Mouse (Mus musculus) MEL (cell line): ENCODE data around the gene Acot3. TPM values are rescaled to one million over a fixed set of nuclear protein-coding genes. Genes with fewer than 3 reads are reported as not detected.
"Not testable (repeated sequence)": the region's sequence is repeated elsewhere in the genome, so short reads cannot be mapped to it uniquely, and the experiment has no call there.

Experiments
- DNase-seq: peaks from one replicate; pipeline ENCODE4 v3.0.0; 2011; ENCODE audit warnings: low read depth, low spot score
- H3K27ac ChIP-seq: 2 replicates; pipeline ENCODE4 v1.5.1; 2012; ENCODE audit warnings: low read depth, mild to moderate bottlenecking, control low read depth, low read length, moderate library complexity; ENCODE audit not compliant: control insufficient read depth
- H3K27me3 ChIP-seq, 2 experiments: fragments of 150-350 bp in 1 of 2; sonication (generic) in 1 of 2; 2 replicates each; pipeline ENCODE4 v1.6.1; 2012; ENCODE audit warnings: low read length in 2 of 2, mild to moderate bottlenecking in 2 of 2, improper control_type of control experiment in 1 of 2, moderate library complexity in 1 of 2; ENCODE audit not compliant: insufficient read depth in 2 of 2, control insufficient read depth in 1 of 2
- H3K36me3 ChIP-seq, 2 experiments: 2 replicates each; pipeline ENCODE4 v1.6.1; 2012 to 2014; ENCODE audit warnings: low read length in 2 of 2, improper control_type of control experiment in 1 of 2, inconsistent platforms in 1 of 2, mild to moderate bottlenecking in 1 of 2; ENCODE audit not compliant: insufficient read depth in 2 of 2, control insufficient read depth in 1 of 2
- H3K4me1 ChIP-seq, 2 experiments: fragments of 150-350 bp in 1 of 2; sonication (generic) in 1 of 2; 2 replicates each; pipeline ENCODE4 v1.6.1; 2012; ENCODE audit warnings: low read length in 2 of 2, improper control_type of control experiment in 1 of 2, mild to moderate bottlenecking in 1 of 2; ENCODE audit not compliant: insufficient read depth in 2 of 2, control insufficient read depth in 1 of 2
- H3K4me3 ChIP-seq, 2 experiments: fragments of 150-350 bp in 1 of 2; sonication (generic) in 1 of 2; 2 replicates each; pipeline ENCODE4 v1.5.1; 2012; ENCODE audit warnings: low read depth in 2 of 2, low read length in 2 of 2, mild to moderate bottlenecking in 2 of 2, moderate library complexity in 2 of 2, control low read depth in 1 of 2, improper control_type of control experiment in 1 of 2; ENCODE audit not compliant: control insufficient read depth in 1 of 2, insufficient read depth in 1 of 2
- H3K79me2 ChIP-seq: 2 replicates; pipeline ENCODE4 v1.6.1; 2012; ENCODE audit warnings: mild to moderate bottlenecking, low read length, moderate library complexity; ENCODE audit not compliant: control insufficient read depth, poor library complexity, insufficient read depth
- H3K9ac ChIP-seq: 2 replicates; pipeline ENCODE4 v1.6.1; 2012; ENCODE audit warnings: low read depth, mild to moderate bottlenecking, control low read depth, low read length, moderate library complexity; ENCODE audit not compliant: control insufficient read depth, poor library complexity, severe bottlenecking
- H3K9me3 ChIP-seq: fragments of 150-350 bp; sonication (generic); replicated peaks from 2 replicates; pipeline ENCODE4 v1.6.1; 2012; ENCODE audit warnings: mild to moderate bottlenecking, low read length, improper control_type of control experiment, moderate library complexity; ENCODE audit not compliant: insufficient read depth
- BHLHE40 ChIP-seq: IDR thresholded peaks from 2 replicates; pipeline ENCODE4 v1.6.1; 2012; ENCODE audit warnings: low read depth, mild to moderate bottlenecking, inconsistent platforms, low read length, improper control_type of control experiment, borderline replicate concordance
- E2F4 ChIP-seq: IDR thresholded peaks from 2 replicates; pipeline ENCODE4 v1.6.1; 2011; ENCODE audit warnings: low read depth, low read length, improper control_type of control experiment, borderline replicate concordance
- ELF1 ChIP-seq: IDR thresholded peaks from 2 replicates; pipeline ENCODE4 v1.6.1; 2014; ENCODE audit warnings: low read depth, mild to moderate bottlenecking, inconsistent platforms, low read length, improper control_type of control experiment, moderate library complexity
- ETS1 ChIP-seq: IDR thresholded peaks from 2 replicates; pipeline ENCODE4 v1.6.1; 2012; ENCODE audit warnings: low read depth, mild to moderate bottlenecking, inconsistent platforms, low read length, improper control_type of control experiment, moderate library complexity
- GABPA ChIP-seq: IDR thresholded peaks from 2 replicates; pipeline ENCODE4 v1.6.1; 2012; ENCODE audit warnings: low read depth, mild to moderate bottlenecking, inconsistent platforms, low read length, improper control_type of control experiment, moderate library complexity
- GATA1 ChIP-seq: IDR thresholded peaks from 2 replicates; pipeline ENCODE4 v1.6.1; 2011; ENCODE audit warnings: low read depth, low read length, improper control_type of control experiment
- HCFC1 ChIP-seq: IDR thresholded peaks from 2 replicates; pipeline ENCODE4 v1.6.1; 2012; ENCODE audit warnings: low read depth, mild to moderate bottlenecking, inconsistent platforms, low read length, improper control_type of control experiment, moderate library complexity
- JUND ChIP-seq: IDR thresholded peaks from 2 replicates; pipeline ENCODE4 v1.6.1; 2011; ENCODE audit warnings: low read depth, mild to moderate bottlenecking, improper control_type of control experiment, low read length
- KAT2A ChIP-seq: conservative IDR thresholded peaks from 2 replicates; pipeline ENCODE4 v1.6.1; 2012; ENCODE audit warnings: low read depth, low read length, improper control_type of control experiment, inconsistent platforms
- MAX ChIP-seq: IDR thresholded peaks from 2 replicates; pipeline ENCODE4 v1.6.1; 2011; ENCODE audit warnings: low read length, improper control_type of control experiment
- MAZ ChIP-seq: IDR thresholded peaks from 2 replicates; pipeline ENCODE4 v1.6.1; 2012; ENCODE audit warnings: low read depth, mild to moderate bottlenecking, inconsistent platforms, low read length, improper control_type of control experiment
- MEF2A ChIP-seq: IDR thresholded peaks from 2 replicates; pipeline ENCODE4 v1.6.1; 2014; ENCODE audit warnings: low read depth, mild to moderate bottlenecking, inconsistent platforms, low read length, improper control_type of control experiment; ENCODE audit not compliant: poor library complexity, insufficient replicate concordance, severe bottlenecking; ENCODE audit errors: extremely low read depth
- MXI1 ChIP-seq: IDR thresholded peaks from 2 replicates; pipeline ENCODE4 v1.6.1; 2011; ENCODE audit warnings: mild to moderate bottlenecking, low read depth, low read length, improper control_type of control experiment
- POLR2AphosphoS2 ChIP-seq: IDR thresholded peaks from 2 replicates; pipeline ENCODE4 v1.6.1; 2011; ENCODE audit warnings: low read length, improper control_type of control experiment
- POLR2AphosphoS5 ChIP-seq: IDR thresholded peaks from 2 replicates; pipeline ENCODE4 v1.6.1; 2012; ENCODE audit warnings: low read depth, borderline replicate concordance, mild to moderate bottlenecking, inconsistent platforms, low read length, moderate library complexity, mixed read lengths
- RAD21 ChIP-seq: IDR thresholded peaks from 2 replicates; pipeline ENCODE4 v1.6.1; 2011; ENCODE audit warnings: mild to moderate bottlenecking, low read depth, low read length, improper control_type of control experiment
- RCOR1 ChIP-seq: IDR thresholded peaks from 2 replicates; pipeline ENCODE4 v1.6.1; 2012; ENCODE audit warnings: low read depth, mild to moderate bottlenecking, inconsistent platforms, low read length, improper control_type of control experiment
- SIN3A ChIP-seq: IDR thresholded peaks from 2 replicates; pipeline ENCODE4 v1.6.1; 2012; ENCODE audit warnings: low read length, improper control_type of control experiment, inconsistent platforms
- TBP ChIP-seq: IDR thresholded peaks from 2 replicates; pipeline ENCODE4 v1.8.0; 2011; ENCODE audit warnings: low read depth, low read length, improper control_type of control experiment
- TCF12 ChIP-seq: IDR thresholded peaks from 2 replicates; pipeline ENCODE4 v1.6.1; 2014; ENCODE audit warnings: low read depth, mild to moderate bottlenecking, inconsistent platforms, low read length, improper control_type of control experiment, moderate library complexity
- ZKSCAN1 ChIP-seq: IDR thresholded peaks from 2 replicates; pipeline ENCODE4 v1.6.1; 2012; ENCODE audit warnings: low read depth, mild to moderate bottlenecking, inconsistent platforms, low read length, improper control_type of control experiment, moderate library complexity
- ZNF384 ChIP-seq: IDR thresholded peaks from 2 replicates; pipeline ENCODE4 v1.6.1; 2012; ENCODE audit warnings: low read depth, mild to moderate bottlenecking, inconsistent platforms, low read length, improper control_type of control experiment
- polyA plus RNA-seq, 2 experiments: library from polyadenylated mRNA; stranded (reverse) in 1 of 2; unstranded in 1 of 2; fragments of >175 nt in 1 of 2; fragments of >200 nt in 1 of 2; gene quantifications; 2 replicates each; pipeline versions ENCODE4 v1.2.1 to v1.2.4; 2012; ENCODE audit warnings: low replicate concordance in 2 of 2, low read depth in 1 of 2; ENCODE audit not compliant: insufficient read length in 2 of 2, insufficient read depth in 1 of 2, missing spikeins in 1 of 2
- total RNA-seq: library from RNA; depleted of rRNA; stranded (reverse); fragments of 300-350 nt; gene quantifications from 2 replicates; pipeline ENCODE4 v1.2.3, GENCODE M21; 2012

The Acot3 gene
- total and polyA plus RNA-seq, 3 experiments = not detected

- TF ChIP-seq POLR2AphosphoS2 = no peak
- peak; percentile 75 for TF ChIP-seq MAX
- TF ChIP-seq BHLHE40 = peak; percentile 80; the same call in 1 of the 2 replicates
- TF ChIP-seq, all 39 proteins: peak for 19
Observed at GRCm38 (mm10) chr12:84030659-84031332, 21.1 kb upstream of the Acot3 start (continued).

GRCm38 (mm10) chr12:84032854-84033253 is 19.1 kb upstream of the Acot3 start:
- H3K9ac ChIP-seq = no peak overlapping the region
- peaks cover 11 to 20% of the 10 kb centered on the region in 2 experiments for H3K4me1 ChIP-seq
- TF ChIP-seq JUND (no peak), BHLHE40 (no peak), POLR2AphosphoS2 (no peak), MAZ (no peak), GABPA (no peak), TBP (no peak), RAD21 (no peak)
- DNase-seq = no peak
- H3K27me3 ChIP-seq = no peaks in the 10 kb centered on the region
- H3K79me2 ChIP-seq = no peaks in the 10 kb centered on the region
- H3K27ac ChIP-seq = no peak overlapping the region
- no peak overlapping the region for H3K4me3 ChIP-seq
- no peaks in the 10 kb centered on the region for H3K9me3 ChIP-seq
- H3K36me3 ChIP-seq = peaks cover 0 to 21% of the 10 kb centered on the region in 2 experiments; a peak in 2 of 4 replicates

GRCm38 (mm10) chr12:84033302-84033701 is 18.6 kb upstream of the Acot3 start:
- DNase-seq, H3K27me3 ChIP-seq, H3K4me3 ChIP-seq, H3K79me2 ChIP-seq, H3K9ac ChIP-seq, H3K9me3 ChIP-seq: not testable (repeated sequence)
- Histone ChIP-seq H3K4me1 (peaks cover 11 to 20% of the 10 kb centered on the region in 2 experiments), H3K36me3 (peaks cover 0 to 21% of the 10 kb centered on the region in 2 experiments; a peak in 2 of 4 replicates), H3K27ac (peak overlapping the region; percentile 65)

- Histone ChIP-seq H3K36me3 (peaks cover 0 to 21% of the 10 kb centered on the region in 2 experiments; a peak in 2 of 4 replicates), H3K9ac (no peak overlapping the region), H3K4me3 (no peak overlapping the region), H3K79me2 (no peaks in the 10 kb centered on the region), H3K9me3 (no peaks in the 10 kb centered on the region), H3K27ac (peak overlapping the region; percentile 65), H3K4me1 (peaks cover 11 to 20% of the 10 kb centered on the region in 2 experiments), H3K27me3 (no peaks in the 10 kb centered on the region)
- DNase-seq = peak; percentile 61
- TF ChIP-seq MAX = peak; percentile 39; the same call in 1 of the 2 replicates
- peak; percentile 74; the same call in 1 of the 2 replicates for TF ChIP-seq SIN3A
- TF ChIP-seq ZNF384 = peak; percentile 97
- peak; percentile 46; the same call in 1 of the 2 replicates for TF ChIP-seq BHLHE40
- TF ChIP-seq E2F4 = no peak
- no peak for TF ChIP-seq GABPA
- TF ChIP-seq POLR2AphosphoS5 = no peak
- TF ChIP-seq TCF12 = peak; percentile 90
- peak; percentile 90 for TF ChIP-seq ETS1
- TF ChIP-seq HCFC1 = 0 out of 2 replicates have a peak, but pooled peaks have one; percentile 25
- TF ChIP-seq KAT2A = no peak
- TF ChIP-seq GATA1 = peak; percentile 87
- 0 out of 2 replicates have a peak, but pooled peaks have one; percentile 30 for TF ChIP-seq ZKSCAN1
- peak; percentile 24; the same call in 1 of the 2 replicates for TF ChIP-seq ELF1
- peak; percentile 35; the same call in 1 of the 2 replicates for TF ChIP-seq MXI1
- peak; percentile 80; the same call in 1 of the 2 replicates for TF ChIP-seq RCOR1
- TF ChIP-seq MEF2A = no peak
Observed at GRCm38 (mm10) chr12:84034108-84034507, 17.8 kb upstream of the Acot3 start.
